Mouse (Mus musculus) heart, adult 9 months (tissue): ENCODE results near the gene Olfr462.

ENCODE experiments used
- DNase-seq, 2 experiments: peaks; one replicate each; pipeline ENCODE4 v3.0.0; 2022; ENCODE audit warnings: low spot score in 2 of 2

Gene Olfr462

GRCm38 (mm10) chr11:87846968-87847600 lies 45.0 kb downstream of the Olfr462 start:
- DNase-seq = no peak

- DNase-seq = no peak
These were observed 50.6 kb downstream of the Olfr462 start for GRCm38 (mm10) chr11:87841436-87841835.

GRCm38 (mm10) chr11:87840676-87841075 lies 51.4 kb downstream of the Olfr462 start:
- no peak for DNase-seq
